Mouse (Mus musculus) CD8-positive naive resting alpha-beta T cell, adult 2 months (primary cell): Measurements from ENCODE around the gene Gm9045.
"Not testable (repeated sequence)": the region's sequence is repeated elsewhere in the genome, so short reads cannot be mapped to it uniquely, and the experiment has no call there.

Source experiments
- DNase-seq, 2 experiments: peaks; one replicate each; pipeline ENCODE4 v3.0.0; 2022; ENCODE audit warnings: low read depth in 2 of 2, low spot score in 2 of 2

Gene Gm9045

DNA sequence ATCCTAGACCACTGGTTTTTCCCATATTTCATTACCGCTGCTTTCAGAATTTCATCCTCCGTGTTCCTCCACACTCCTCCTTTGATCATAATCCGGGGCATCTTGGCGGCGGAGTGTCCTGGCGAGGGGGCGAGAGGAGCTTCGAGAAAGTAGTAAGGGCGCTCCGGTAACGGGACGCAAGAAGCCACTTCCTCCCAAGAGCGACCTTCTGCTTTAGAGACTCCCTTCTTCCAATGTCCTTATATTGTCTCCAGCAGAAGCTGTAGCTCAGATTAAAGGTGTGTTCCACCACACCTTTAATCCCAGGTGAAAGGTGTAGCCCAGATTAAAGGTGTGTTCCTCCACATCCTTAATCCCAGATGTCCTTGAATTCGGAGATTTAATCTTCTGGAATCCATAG, at the start of gene Gm9045:
Gm9045 (minus strand) TSS at position 101 of the 400 bp plus-strand sequence.
- DNase-seq = not testable (repeated sequence)

DNA sequence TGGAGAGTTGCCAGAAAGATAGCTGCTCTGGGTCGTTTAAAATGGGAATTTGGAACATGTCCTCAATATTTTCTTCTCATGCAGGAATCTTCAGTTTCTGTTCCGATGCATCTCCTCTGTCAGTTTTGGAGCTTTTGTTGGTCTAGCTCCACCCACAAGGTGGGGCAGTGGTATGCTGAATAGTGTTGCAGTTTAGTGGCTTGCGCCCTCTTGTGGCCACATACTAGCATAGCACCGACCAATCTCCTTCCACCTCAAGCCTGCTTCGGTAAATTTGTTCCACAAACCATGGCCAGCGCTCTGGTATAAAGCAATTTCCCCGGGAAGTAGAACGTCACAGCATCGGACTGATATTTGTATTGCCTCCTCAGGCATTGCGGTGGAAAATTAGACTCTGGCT, 32.8 kb upstream of the Gm9045 start:
- peak; percentile 71 to 79 for DNase-seq

DNA sequence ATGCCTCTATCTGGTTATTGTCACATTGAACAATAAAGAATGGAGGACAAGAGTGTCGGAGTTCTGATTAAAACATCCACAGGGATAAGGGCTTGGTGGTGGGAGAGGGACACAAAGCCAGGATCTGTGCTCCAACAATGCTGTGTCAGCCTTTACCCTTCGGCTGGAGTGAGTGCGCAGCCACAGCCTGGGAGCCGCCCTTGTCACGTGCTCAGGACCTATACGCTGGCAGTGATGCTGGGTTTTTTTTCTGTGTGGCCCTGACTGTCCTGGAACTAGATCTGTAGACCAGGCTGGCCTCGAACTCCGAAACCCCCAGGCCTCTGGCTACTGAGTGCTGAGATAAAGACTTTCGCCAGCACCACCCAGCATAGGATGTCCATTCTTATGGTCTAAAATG, 31.9 kb upstream of the Gm9045 start:
- DNase-seq = no peak

DNA sequence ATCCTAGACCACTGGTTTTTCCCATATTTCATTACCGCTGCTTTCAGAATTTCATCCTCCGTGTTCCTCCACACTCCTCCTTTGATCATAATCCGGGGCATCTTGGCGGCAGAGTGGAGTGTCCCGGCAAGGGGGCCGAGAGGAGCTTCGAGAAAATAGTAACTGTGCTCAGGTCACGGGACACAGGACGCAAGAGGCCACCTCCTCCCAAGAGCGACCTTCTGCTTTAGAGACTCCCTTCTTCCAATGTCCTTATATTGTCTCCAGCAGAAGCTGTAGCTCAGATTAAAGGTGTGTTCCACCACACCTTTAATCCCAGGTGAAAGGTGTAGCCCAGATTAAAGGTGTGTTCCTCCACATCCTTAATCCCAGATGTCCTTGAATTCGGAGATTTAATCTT, 16.4 kb upstream of the Gm9045 start, which contains the start of gene Gm9049:
Gm9049 (minus strand) TSS at position 101 of the 400 bp plus-strand sequence.
- DNase-seq = not testable (repeated sequence)

DNA sequence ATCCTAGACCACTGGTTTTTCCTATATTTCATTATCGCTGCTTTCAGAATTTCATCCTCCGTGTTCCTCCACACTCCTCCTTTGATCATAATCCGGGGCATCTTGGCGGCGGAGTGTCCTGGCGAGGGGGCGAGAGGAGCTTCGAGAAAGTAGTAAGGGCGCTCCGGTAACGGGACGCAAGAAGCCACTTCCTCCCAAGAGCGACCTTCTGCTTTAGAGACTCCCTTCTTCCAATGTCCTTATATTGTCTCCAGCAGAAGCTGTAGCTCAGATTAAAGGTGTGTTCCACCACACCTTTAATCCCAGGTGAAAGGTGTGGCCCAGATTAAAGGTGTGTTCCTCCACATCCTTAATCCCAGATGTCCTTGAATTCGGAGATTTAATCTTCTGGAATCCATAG, 10.9 kb upstream of the Gm9045 start, which contains the start of gene Gm9048:
Gm9048 (minus strand) TSS at position 101 of the 400 bp plus-strand sequence.
- not testable (repeated sequence) for DNase-seq

DNA sequence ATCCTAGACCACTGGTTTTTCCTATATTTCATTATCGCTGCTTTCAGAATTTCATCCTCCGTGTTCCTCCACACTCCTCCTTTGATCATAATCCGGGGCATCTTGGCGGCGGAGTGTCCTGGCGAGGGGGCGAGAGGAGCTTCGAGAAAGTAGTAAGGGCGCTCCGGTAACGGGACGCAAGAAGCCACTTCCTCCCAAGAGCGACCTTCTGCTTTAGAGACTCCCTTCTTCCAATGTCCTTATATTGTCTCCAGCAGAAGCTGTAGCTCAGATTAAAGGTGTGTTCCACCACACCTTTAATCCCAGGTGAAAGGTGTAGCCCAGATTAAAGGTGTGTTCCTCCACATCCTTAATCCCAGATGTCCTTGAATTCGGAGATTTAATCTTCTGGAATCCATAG, 5.5 kb upstream of the Gm9045 start, which contains the start of gene Gm9046:
Gm9046 (minus strand) TSS at position 101 of the 400 bp plus-strand sequence.
- not testable (repeated sequence) for DNase-seq

DNA sequence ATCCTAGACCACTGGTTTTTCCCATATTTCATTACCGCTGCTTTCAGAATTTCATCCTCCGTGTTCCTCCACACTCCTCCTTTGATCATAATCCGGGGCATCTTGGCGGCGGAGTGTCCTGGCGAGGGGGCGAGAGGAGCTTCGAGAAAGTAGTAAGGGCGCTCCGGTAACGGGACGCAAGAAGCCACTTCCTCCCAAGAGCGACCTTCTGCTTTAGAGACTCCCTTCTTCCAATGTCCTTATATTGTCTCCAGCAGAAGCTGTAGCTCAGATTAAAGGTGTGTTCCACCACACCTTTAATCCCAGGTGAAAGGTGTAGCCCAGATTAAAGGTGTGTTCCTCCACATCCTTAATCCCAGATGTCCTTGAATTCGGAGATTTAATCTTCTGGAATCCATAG, 5.3 kb downstream of the Gm9045 start, which contains the start of gene Gm9044:
Gm9044 (minus strand) TSS at position 101 of the 400 bp plus-strand sequence.
- DNase-seq = not testable (repeated sequence)

DNA sequence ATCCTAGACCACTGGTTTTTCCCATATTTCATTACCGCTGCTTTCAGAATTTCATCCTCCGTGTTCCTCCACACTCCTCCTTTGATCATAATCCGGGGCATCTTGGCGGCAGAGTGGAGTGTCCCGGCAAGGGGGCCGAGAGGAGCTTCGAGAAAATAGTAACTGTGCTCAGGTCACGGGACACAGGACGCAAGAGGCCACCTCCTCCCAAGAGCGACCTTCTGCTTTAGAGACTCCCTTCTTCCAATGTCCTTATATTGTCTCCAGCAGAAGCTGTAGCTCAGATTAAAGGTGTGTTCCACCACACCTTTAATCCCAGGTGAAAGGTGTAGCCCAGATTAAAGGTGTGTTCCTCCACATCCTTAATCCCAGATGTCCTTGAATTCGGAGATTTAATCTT, 10.8 kb downstream of the Gm9045 start, which contains the start of gene Gm9040:
Gm9040 (minus strand) TSS at position 101 of the 400 bp plus-strand sequence.
- not testable (repeated sequence) for DNase-seq

DNA sequence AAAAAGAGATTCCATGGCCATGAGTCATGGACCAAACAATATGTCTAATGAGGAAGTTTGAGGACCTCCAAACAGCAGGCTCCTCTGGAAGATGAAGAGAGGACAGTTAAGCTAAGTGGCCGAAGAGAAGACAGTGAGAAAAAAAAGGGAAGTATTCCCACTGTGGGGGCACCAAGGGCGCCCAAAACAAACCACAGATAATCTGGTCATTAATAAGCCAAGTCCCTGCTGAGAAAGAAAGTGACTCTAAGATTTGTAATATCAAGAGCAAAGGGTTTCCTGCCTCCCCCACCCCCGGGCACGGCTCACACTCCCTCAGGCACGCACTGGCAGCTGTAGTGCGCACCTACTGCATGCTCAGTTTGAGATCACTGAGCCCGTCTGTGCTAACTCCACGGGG, 18.6 kb downstream of the Gm9045 start:
- no peak for DNase-seq

DNA sequence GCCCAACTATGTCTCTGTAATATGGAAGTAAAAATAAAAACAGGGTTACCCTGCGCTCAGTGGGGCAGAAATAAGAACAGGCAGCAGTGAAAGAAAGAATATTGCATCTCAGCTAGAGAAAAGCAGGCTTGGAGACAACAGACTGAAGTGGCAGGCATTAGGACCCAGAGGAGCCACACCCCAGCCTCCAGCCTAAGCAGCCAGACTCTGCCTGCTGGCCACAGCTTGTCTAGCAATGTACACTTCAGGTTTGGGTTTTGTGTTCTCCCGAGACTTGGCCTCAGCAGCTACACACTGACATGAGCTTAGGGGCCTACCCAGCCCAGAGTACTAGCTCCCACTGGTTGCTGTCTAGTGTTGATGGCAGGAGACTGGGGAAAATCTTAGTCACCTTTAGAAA, 35.5 kb downstream of the Gm9045 start:
- not testable (repeated sequence) for DNase-seq

DNA sequence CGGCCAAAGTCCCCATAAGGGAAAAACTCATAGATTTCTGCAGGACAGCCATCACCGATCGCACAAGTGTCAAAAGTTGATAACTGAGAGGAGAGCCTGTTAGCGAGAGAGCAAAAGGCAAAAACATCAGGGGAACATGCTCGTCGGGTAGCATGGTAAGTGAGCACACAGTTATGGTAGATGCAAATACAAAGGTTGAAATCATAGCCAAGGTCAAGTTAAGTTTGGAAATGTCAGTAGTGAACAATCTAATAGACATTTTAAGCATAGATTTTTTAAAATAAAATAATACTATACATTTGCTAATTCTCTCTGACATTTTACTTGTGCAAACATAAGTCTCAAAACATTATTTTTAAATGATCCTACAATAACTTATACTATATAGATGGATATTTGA, 42.7 kb downstream of the Gm9045 start, which contains the start of gene Iltifb:
Iltifb (minus strand) TSS at position 101 of the 400 bp plus-strand sequence.
- no peak for DNase-seq
